Mouse (Mus musculus) embryonic facial prominence, embryonic 11.5 days (tissue): ENCODE measurements around the gene Plekhg4. TPM values are rescaled to one million over a fixed set of nuclear protein-coding genes. Genes with fewer than 3 reads are reported as not detected.

Experiments
- ATAC-seq: fragments of 200-750 bp; cut with Nextera tagmentation; replicated peaks from 2 replicates; pipeline ENCODE4 v1.8.0; 2017; ENCODE audit warnings: low read depth; ENCODE audit not compliant: insufficient number of reproducible peaks, low FRiP score, low TSS enrichment
- DNase-seq: peaks from one replicate; pipeline ENCODE4 v3.0.0-alpha.2; 2015; ENCODE audit warnings: low spot score
- H3K27ac ChIP-seq: fragments of 300-500 bp; sonication (generic); replicated peaks from 2 replicates; pipeline ENCODE4 v1.5.1; 2014; ENCODE audit warnings: mild to moderate bottlenecking, low read depth, low read length, control low read depth
- H3K27me3 ChIP-seq: fragments of 300-500 bp; sonication (generic); 2 replicates; pipeline ENCODE4 v1.6.1; 2014; ENCODE audit warnings: mild to moderate bottlenecking, low read length, moderate library complexity, mixed read lengths; ENCODE audit not compliant: control insufficient read depth, insufficient read depth
- H3K36me3 ChIP-seq: fragments of 300-500 bp; sonication (generic); replicated peaks from 2 replicates; pipeline ENCODE4 v1.6.1; 2014; ENCODE audit warnings: low read depth, mild to moderate bottlenecking, low read length, moderate library complexity, mixed read lengths; ENCODE audit not compliant: control insufficient read depth, insufficient read depth
- H3K4me1 ChIP-seq: fragments of 300-500 bp; sonication (generic); 2 replicates; pipeline ENCODE4 v1.6.1; 2014; ENCODE audit warnings: low read length, mixed read lengths; ENCODE audit not compliant: control insufficient read depth, insufficient read depth
- H3K4me2 ChIP-seq: fragments of 300-500 bp; sonication (generic); 2 replicates; pipeline ENCODE4 v1.6.1; 2014; ENCODE audit warnings: low read depth, mild to moderate bottlenecking, control low read depth, low read length, moderate library complexity
- H3K4me3 ChIP-seq: fragments of 300-500 bp; sonication (generic); 2 replicates; pipeline ENCODE4 v1.5.1; 2014; ENCODE audit warnings: low read depth, low read length, control low read depth
- H3K9ac ChIP-seq: fragments of 300-500 bp; sonication (generic); replicated peaks from 2 replicates; pipeline ENCODE4 v1.6.1; 2014; ENCODE audit warnings: mild to moderate bottlenecking, control low read depth, low read length
- H3K9me3 ChIP-seq: fragments of 300-500 bp; sonication (generic); replicated peaks from 2 replicates; pipeline ENCODE4 v1.6.1; 2016; ENCODE audit warnings: mild to moderate bottlenecking, low read length, inconsistent platforms, mixed read lengths; ENCODE audit not compliant: control insufficient read depth
- WGBS: fragments of 180-500 bp; shearing (Covaris S2); extraction: QIAGEN DNeasy Blood & Tissue Kit; methylation state at CpG from one replicate; pipeline ENCODE4 v1.1.7; 2014; 5-methylcytosine and 5-hydroxymethylcytosine counted together
- polyA plus RNA-seq: library from polyadenylated mRNA; unstranded; fragments of >200 nt; fragmentation: Nextera tagmentation; extraction: Ambion mirVana; gene quantifications from 2 replicates; pipeline ENCODE4 v1.2.1, GENCODE M21; 2014

The Plekhg4 gene
- polyA plus RNA-seq, 1 experiment from 2014 or later: 0.29 TPM

- no peak overlapping the region for H3K27ac ChIP-seq
- H3K4me3 ChIP-seq: no peak overlapping the region
- no peaks in the 10 kb centered on the region for H3K4me1 ChIP-seq
- H3K9ac ChIP-seq: no peak overlapping the region
- peak; percentile 78 for DNase-seq
- H3K27me3 ChIP-seq: no peaks in the 10 kb centered on the region
- no peaks in the 10 kb centered on the region for H3K9me3 ChIP-seq
- H3K36me3 ChIP-seq: no peaks in the 10 kb centered on the region
- ATAC-seq: no peak
- no peak overlapping the region for H3K4me2 ChIP-seq
- 42% methylated on average over 3 of the region's 3 CpGs for WGBS
These were observed 24.7 kb downstream of the Plekhg4 start for GRCm38 (mm10) chr8:105397747-105398146.

GRCm38 (mm10) chr8:105400016-105400415, 26.9 kb downstream of the Plekhg4 start:
- H3K4me1 ChIP-seq: no peaks in the 10 kb centered on the region
- no peaks in the 10 kb centered on the region for H3K36me3 ChIP-seq
- WGBS: 82% methylated on average over 5 of the region's 5 CpGs
- H3K27ac ChIP-seq: no peak overlapping the region
- H3K9me3 ChIP-seq: no peaks in the 10 kb centered on the region
- no peak overlapping the region for H3K4me2 ChIP-seq
- H3K27me3 ChIP-seq: no peaks in the 10 kb centered on the region
- no peak for DNase-seq
- no peak overlapping the region for H3K9ac ChIP-seq
- ATAC-seq: no peak
- H3K4me3 ChIP-seq: no peak overlapping the region

- Histone ChIP-seq H3K36me3 (no peaks in the 10 kb centered on the region), H3K9me3 (no peaks in the 10 kb centered on the region), H3K4me1 (no peaks in the 10 kb centered on the region), H3K27ac (no peak overlapping the region), H3K4me3 (no peak overlapping the region), H3K4me2 (no peak overlapping the region), H3K9ac (no peak overlapping the region), H3K27me3 (no peaks in the 10 kb centered on the region)
- ATAC-seq (no peak), DNase-seq (no peak)
- 88% methylated on average over 8 of the region's 8 CpGs for WGBS
These were observed 30.4 kb downstream of the Plekhg4 start for GRCm38 (mm10) chr8:105403467-105403866.

DNA sequence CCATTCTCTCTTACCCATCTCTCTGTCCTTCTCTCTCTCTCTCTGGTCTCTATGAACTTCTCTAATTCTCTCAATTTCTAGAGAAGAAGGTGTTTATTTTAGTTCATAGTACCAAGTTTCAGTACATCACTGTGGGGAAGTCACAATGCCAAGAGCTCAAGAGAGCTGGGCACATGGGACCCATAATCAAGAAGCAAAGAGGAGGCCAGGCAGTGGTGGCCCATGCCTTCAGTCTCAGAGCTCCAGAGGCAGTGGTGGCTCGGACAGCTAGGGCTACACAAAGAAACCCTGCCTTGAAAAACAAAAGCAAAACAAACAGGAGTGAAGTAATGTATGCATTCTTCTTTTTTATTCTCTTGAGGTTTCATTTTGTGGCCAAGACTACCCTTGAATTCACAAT, 31.4 kb downstream of the Plekhg4 start:
- DNase-seq (no peak), ATAC-seq (no peak)
- no peak overlapping the region for H3K27ac ChIP-seq
- no peak overlapping the region for H3K4me2 ChIP-seq
- no peaks in the 10 kb centered on the region for H3K36me3 ChIP-seq
- no peaks in the 10 kb centered on the region for H3K4me1 ChIP-seq
- H3K9me3 ChIP-seq: no peaks in the 10 kb centered on the region
- no peaks in the 10 kb centered on the region for H3K27me3 ChIP-seq
- no peak overlapping the region for H3K9ac ChIP-seq
- 63% methylated on average over 1 of the region's 1 CpGs for WGBS
- no peak overlapping the region for H3K4me3 ChIP-seq

GRCm38 (mm10) chr8:105406416-105406815, 33.3 kb downstream of the Plekhg4 start:
- Histone ChIP-seq H3K4me2 (no peak overlapping the region), H3K36me3 (no peaks in the 10 kb centered on the region), H3K4me1 (no peaks in the 10 kb centered on the region), H3K27me3 (no peaks in the 10 kb centered on the region), H3K4me3 (no peak overlapping the region), H3K9me3 (no peaks in the 10 kb centered on the region), H3K27ac (no peak overlapping the region), H3K9ac (no peak overlapping the region)
- DNase-seq (no peak), ATAC-seq (no peak)
- WGBS: 85% methylated on average over 10 of the region's 10 CpGs

- no peak overlapping the region for H3K4me3 ChIP-seq
- no peaks in the 10 kb centered on the region; the same call in 1 of the 2 replicates for H3K4me1 ChIP-seq
- no peak overlapping the region for H3K9ac ChIP-seq
- 56% methylated on average over 7 of the region's 7 CpGs for WGBS
- peaks cover 3% of the 10 kb centered on the region for H3K27me3 ChIP-seq
- no peak for ATAC-seq
- H3K27ac ChIP-seq: no peak overlapping the region
- DNase-seq: no peak
- no peak overlapping the region for H3K4me2 ChIP-seq
- no peaks in the 10 kb centered on the region for H3K36me3 ChIP-seq
- H3K9me3 ChIP-seq: no peaks in the 10 kb centered on the region
These were observed 35.3 kb downstream of the Plekhg4 start for GRCm38 (mm10) chr8:105408331-105408730.

- DNase-seq: no peak
- H3K9me3 ChIP-seq: no peaks in the 10 kb centered on the region
- no peak overlapping the region for H3K9ac ChIP-seq
- H3K4me3 ChIP-seq: no peak overlapping the region
- no peak overlapping the region for H3K4me2 ChIP-seq
- H3K36me3 ChIP-seq: no peaks in the 10 kb centered on the region
- ATAC-seq: no peak
- no peak overlapping the region for H3K27ac ChIP-seq
- H3K27me3 ChIP-seq: peaks cover 7% of the 10 kb centered on the region
- no peaks in the 10 kb centered on the region; the same call in 1 of the 2 replicates for H3K4me1 ChIP-seq
- WGBS: 92% methylated on average over 6 of the region's 6 CpGs
These were observed 36.9 kb downstream of the Plekhg4 start for GRCm38 (mm10) chr8:105409947-105410346.

DNA sequence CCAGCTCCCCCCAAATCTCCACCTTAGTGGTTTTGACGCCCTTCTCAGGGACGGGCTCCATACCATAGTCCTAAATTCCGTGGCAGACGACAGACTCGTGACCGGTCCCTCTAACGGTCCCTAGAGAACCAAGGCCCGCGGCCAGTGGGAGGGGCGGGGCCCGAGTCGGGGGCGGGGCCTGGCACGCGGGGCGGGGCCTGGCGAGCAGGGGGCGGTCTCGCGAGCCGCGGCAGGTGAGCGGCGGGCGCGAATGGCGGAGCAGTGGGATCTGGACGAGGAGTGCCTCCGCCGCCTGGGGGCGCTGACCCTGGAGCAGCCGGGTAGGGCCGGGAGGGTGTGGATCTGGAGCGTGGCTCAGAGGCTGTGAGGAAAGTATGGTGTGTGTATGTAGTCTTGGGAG, 40.3 kb downstream of the Plekhg4 start, which contains the start of the genes Kctd19 and Lrrc36:
Gene Kctd19, minus strand, starts transcription at position 112 of the 400 bp plus-strand sequence.
Gene Lrrc36, plus strand, starts transcription at position 181 of the 400 bp plus-strand sequence.
- 1% methylated on average over 34 of the region's 34 CpGs for WGBS
- peak within 1 kb of the TSS; percentile 36 for H3K4me2 ChIP-seq

More for the DNA sequence above, 40.3 kb downstream of the Plekhg4 start, which contains the start of the genes Kctd19 and Lrrc36:
- Histone ChIP-seq H3K9me3 (no peaks in the 10 kb centered on the region), H3K27ac (no peak within 1 kb of the TSS), H3K4me1 (no peaks in the 10 kb centered on the region; the same call in 1 of the 2 replicates), H3K27me3 (peaks cover 7% of the 10 kb centered on the region), H3K36me3 (no peaks in the 10 kb centered on the region), H3K9ac (no peak within 1 kb of the TSS), H3K4me3 (peak within 1 kb of the TSS; percentile 24; the same call in 1 of the 2 replicates)
- ATAC-seq (peak; percentile 62; the same call in 1 of the 2 replicates), DNase-seq (peak; percentile 47)
